Mouse (Mus musculus) granulocyte monocyte progenitor cell, adult 5-6 weeks (primary cell): ENCODE data around the gene Pkp1. TPM values are rescaled to one million over a fixed set of nuclear protein-coding genes. Genes with fewer than 3 reads are reported as not detected.
A peak's percentile ranks its signal among the peaks of the same experiment; 100 is the strongest.

Experiments used
- ATAC-seq: replicated peaks from 2 replicates; pipeline ENCODE4 v1.8.0; 2016; ENCODE audit warnings: mild to moderate bottlenecking, moderate TSS enrichment, inconsistent platforms; ENCODE audit not compliant: poor library complexity, severe bottlenecking
- total RNA-seq, 2 experiments: library from RNA; stranded (forward) in 1 of 2; stranded (reverse) in 1 of 2; fragments of 200-712, 200-1000 nt in 1 of 2; fragments of >200 nt in 1 of 2; fragmentation: Nextera tagmentation in 1 of 2; gene quantifications; 2 replicates each; pipeline ENCODE4 v1.2.3; 2014 to 2017

Gene Pkp1
- total RNA-seq (2014; fragmentation: Nextera tagmentation) (not detected in 2 replicates), total RNA-seq (2017) (not detected in 2 replicates)

- ATAC-seq, result no peak; the same call in 1 of the 2 replicates
Observed at GRCm38 (mm10) chr1:135918644-135919407, at the start of gene Pkp1. Gene Pkp1, minus strand, starts transcription at chr1:135919207.

DNA sequence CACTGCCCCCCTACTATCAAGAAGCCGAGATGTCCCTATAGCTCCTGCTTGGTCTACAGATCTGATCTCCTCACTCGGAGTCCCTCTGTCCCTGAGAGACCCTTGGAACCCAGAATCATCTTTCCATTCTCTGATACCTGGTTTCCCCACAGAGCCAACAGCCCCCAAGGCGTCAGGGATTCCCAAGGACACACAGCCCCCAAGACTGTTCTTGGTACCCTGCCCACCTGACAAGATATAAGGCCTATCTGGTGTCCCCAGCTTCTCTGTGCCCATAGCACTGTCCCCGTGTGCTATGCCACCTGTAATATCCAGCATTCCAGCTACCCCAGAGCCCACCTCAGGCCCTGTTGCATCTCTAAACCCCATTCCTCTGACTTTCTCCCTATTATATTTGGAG is 48.7 kb upstream of the Pkp1 start:
- ATAC-seq, result no peak

GRCm38 (mm10) chr1:135964561-135964960 is 45.6 kb upstream of the Pkp1 start:
- ATAC-seq, result no peak

DNA sequence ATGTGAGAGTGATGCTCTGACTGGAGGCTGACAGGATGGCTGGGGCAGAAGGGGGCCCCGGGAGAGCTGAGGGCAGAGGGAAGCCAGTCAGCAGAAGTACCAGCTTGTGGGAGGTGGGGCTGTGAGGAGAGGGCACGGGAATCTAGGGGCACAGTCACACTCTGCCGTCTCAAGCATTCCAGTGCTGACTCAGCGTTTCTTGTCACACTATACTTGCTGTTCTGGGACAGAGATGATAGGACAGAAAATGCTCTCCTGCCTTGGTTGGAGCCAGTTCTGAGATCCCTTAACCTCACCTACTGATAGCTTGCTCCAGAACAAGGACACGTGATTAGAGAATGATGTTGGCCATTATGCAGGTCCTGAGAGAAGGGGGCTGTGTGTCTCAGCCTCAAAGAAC is 44.2 kb upstream of the Pkp1 start:
- no peak for ATAC-seq

- peak; percentile 50; the same call in 1 of the 2 replicates for ATAC-seq
Observed at GRCm38 (mm10) chr1:135958483-135958882, 39.5 kb upstream of the Pkp1 start.

DNA sequence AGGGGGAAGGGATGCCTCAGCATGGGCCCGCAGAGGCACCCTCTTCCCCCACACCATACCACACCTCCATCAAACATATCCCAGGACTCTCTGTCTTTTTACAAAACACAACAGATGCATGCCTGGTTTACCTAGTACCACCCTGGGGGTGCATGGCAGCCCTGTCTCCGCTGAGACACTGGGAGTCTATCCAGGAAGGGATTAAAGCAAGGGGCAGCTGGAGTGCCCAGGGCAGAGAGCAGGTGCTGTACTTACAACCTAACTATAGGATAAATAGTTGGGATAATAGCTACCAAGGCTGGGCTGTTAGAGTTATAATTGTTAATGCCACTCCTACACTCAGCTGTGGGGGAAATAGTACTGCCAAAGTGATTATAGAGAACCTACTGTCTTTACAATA is 29.9 kb upstream of the Pkp1 start:
- ATAC-seq, result no peak

DNA sequence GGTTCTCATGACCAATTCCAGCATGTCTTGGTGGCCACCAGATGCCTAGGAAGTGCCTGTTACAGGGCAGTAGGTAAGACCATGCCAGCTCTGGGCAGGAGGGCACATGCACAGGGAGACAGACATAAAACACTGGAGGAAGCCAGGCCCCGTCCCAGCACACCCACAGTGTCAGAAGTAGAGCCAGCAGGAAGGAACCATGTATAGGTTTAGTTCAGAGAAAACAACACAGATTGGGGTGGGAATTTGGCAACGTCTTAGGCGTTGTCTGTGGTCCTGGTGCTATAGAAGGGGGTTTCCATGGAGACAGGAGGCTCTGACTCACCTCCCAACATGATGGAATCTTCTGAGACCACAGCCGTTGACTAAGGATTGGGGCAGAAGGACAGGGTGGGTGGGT is 27.2 kb upstream of the Pkp1 start:
- no peak for ATAC-seq

DNA sequence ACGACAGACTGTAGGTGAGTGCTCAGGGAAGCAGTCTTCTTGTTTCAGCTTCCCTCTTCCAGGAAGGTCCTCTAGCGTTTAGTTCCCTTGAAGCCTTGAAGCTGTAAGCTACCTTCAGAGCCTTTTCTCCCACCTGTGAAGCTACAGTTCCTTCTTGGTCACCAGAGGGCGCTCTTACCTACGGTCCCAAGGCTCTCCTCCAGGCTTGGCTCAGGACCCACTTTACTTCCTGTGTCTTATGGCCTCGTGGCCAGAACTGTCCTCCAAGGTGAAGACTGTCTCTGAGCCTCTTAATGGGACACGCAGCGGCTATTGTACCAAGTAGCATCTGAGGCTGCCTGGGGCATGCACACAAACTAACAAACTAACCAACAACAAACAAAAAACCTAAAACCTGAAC is 26.7 kb upstream of the Pkp1 start:
- peak; percentile 55 for ATAC-seq

GRCm38 (mm10) chr1:135944526-135945259 is 25.7 kb upstream of the Pkp1 start:
- ATAC-seq, result peak; percentile 82

- no peak for ATAC-seq
Observed at GRCm38 (mm10) chr1:135943713-135944112, 24.7 kb upstream of the Pkp1 start.

DNA sequence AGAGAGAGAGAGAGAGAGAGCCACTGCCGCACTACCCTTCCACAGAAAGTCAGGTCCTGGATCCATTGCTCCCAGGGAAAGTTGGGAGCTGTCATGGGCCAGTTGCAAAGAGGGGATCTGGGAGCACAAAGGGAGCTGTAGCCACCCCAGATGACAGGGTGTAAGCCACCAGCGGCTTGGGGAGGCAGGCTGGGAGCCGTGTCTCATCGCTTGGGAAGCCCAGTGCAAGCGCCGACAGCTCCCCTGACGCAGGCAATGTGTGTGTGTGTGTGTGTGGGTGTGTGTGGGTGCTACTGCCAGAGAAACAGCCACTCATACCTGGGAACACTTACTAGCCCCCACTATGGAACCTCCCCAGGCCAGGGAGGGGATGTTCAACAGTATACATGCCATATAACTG is 23.1 kb upstream of the Pkp1 start:
- ATAC-seq, result no peak

DNA sequence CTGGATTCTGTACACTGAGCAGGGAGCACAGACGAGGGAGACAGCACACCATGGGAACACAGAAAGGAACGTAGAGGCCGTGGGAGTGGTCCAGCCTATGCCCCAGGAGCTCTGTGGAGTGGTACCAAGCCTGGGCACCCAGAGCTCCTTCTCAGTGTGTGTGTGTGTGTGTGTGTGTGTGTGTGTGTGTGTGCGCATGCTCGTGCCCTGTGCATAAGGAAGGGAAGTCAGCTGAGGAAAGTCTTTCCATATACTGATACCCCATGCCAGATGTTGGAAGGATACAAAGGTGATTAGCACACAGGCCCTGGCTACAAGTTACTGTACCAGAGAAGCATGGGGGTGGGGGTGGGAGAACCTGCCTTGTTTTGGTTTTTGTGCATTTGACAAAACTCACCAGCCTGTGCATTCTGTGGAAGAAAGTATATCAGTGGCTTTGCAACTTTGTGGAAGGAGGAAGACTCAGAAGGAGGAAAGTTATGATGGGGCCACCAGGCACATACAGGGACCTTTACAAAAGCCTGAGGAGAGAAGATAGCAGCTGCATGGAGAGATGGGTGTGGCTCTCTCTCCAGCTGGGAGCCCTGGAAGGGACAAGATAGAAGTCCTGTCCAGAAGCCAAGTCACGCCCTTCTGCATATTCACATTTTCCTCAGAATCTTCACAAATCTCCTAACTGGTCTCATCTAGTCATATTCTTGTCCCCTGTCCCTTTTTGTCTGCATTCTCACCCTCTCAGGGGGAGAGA is 22.4 kb upstream of the Pkp1 start:
- no peak for ATAC-seq

DNA sequence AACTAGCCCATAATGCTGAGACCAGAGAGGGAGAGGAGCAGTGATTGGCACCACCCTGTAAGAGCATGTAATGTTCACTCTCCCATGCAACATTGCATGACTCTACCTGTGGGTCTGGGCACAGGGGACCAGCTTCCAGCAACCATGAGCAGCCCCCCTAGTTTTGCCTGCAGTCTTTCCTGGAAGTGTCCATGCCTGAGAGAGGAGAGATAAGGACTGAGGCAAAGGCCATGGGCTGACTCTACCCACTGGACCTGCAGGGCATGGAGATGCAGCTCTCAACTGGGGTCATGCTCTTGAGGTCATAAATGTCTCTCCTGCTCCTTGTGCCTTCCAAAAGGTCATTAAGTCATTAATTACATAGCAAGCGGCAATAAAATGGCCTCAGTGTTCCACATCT is 17.1 kb upstream of the Pkp1 start:
- ATAC-seq, result no peak

DNA sequence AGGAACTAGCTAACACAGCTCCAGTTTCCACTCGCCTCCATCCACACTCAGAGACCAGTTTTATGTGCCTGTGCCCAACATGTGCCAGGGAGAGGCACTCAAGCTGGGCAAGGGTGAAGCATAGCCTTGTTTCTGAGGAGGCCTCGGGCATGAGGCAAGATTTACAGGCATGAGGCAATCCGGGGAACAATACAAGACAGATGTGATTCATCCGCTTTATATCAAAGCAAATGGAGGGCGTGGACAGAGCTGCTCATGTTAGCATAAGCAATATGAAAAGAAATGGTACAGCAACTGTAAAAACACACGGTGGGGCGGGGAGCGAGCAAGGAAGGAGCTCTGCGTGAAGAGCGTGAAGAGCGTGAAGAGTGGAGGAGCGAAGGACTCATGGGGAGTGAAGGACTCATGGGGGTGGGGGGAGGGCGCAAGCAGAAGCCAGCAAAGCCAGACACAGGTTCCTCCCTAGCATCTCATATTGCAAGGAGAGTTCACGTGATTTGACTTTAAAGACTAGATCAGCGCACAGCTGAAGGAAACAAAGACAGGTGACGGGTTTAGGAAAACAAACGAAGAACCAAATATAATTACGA is 14.8 kb upstream of the Pkp1 start:
- no peak for ATAC-seq

GRCm38 (mm10) chr1:135929876-135930275 is 10.9 kb upstream of the Pkp1 start:
- no peak for ATAC-seq

- no peak for ATAC-seq
Observed at GRCm38 (mm10) chr1:135925848-135926247, 6.8 kb upstream of the Pkp1 start.

- no peak for ATAC-seq
Observed at GRCm38 (mm10) chr1:135924377-135924994, 5.5 kb upstream of the Pkp1 start.

DNA sequence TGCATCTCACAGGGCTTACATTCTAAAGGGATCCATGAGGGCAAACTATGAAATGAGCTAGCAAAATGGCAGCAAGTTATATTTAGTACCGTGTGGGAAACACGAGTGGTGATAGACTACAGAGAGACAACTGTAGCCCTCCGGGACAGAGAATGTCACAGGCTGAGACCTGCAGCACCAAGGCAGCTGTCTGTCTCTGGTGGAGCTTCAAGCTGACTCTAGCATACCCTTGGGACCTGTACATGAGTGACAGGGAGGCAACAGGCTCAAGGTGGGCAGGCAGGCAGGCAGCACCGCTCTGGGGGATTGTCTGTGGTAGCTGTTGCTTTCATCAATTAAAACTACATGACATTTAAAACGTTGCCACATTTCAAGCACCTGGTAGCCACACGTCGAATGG is 4.2 kb upstream of the Pkp1 start:
- ATAC-seq, result no peak

GRCm38 (mm10) chr1:135917206-135917605 is 1.8 kb downstream of the Pkp1 start:
- ATAC-seq, result no peak

DNA sequence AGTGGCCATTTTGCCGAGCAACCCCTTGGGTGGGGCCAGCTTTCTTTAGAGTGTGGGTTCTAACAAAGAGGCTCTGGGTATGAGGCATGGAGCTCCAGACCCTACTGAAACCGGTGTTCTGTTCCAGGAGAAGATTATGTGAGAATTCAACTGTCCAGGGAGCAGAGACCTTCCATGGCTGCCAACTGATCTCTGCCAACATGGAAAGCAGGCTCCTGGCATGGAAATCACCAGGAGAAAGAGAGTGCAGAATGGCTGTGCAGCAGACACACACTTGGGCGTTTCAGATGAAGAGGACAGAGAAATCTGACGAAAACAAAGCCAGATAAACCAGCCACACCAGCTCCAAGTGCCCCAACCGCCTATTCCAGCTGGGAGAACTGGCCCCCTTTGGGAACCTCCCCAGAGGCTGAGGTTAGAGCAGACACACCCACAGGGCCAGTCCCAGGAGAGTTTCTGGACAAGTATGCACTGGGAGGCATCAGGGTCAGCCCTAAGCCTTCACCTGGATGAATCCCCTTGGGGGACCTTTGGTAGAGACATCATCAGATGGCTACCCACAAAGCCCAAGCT is 2.4 kb downstream of the Pkp1 start:
- ATAC-seq, result no peak
